Mouse (Mus musculus) central nervous system, embryonic 11.5 days (tissue): ENCODE measurements around the gene Tsr3. TPM values are rescaled to one million over a fixed set of nuclear protein-coding genes. Genes with fewer than 3 reads are reported as not detected.

Experiments
- polyA plus RNA-seq: library from polyadenylated mRNA; depleted of rRNA; stranded (reverse); fragments of >200 nt; gene quantifications from 2 replicates; pipeline ENCODE4 v1.2.3, GENCODE M21; 2012; rRNA removed

The Tsr3 gene
- polyA plus RNA-seq = 52.3 and 87.6 TPM in 2 replicates

GRCm38 (mm10) chr17:25239695-25240636 is at the start of gene Tsr3, which contains the start of gene Gnptg:
Gene Tsr3 (plus strand): TSS chr17:25240170.
Gene Gnptg (minus strand): TSS chr17:25240124.

DNA sequence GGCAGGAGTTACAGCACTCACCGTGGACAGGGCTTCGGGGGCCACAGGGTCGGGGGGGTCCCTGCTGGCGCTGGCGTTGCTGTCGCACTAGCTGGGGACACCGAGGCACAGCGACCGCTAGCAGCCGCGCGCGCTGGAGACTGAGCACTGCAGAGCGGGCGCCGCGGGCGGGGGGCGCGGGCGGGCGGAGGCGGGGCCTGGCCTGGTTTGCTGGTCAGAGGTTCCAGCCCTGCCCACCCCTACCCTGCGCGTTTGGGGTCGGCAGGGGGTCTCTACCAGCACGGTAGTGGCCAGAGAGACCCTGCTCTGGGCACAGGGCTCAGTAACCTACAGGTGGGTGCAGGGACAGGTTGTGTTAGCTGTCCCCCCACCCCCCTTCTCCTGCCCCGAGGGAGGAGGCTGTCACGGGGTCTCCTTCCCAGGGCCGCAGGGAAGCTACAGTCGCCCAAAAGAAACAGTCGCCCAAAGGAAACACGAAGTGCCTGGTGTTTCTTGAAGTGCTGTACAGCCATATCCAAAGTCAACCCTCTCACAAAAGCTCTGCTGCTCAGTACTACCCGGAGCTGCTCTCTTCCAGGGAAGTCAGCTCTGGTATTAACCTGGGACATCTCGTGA is 16.3 kb downstream of the Tsr3 start, which contains the start of gene Baiap3:
Baiap3 (minus strand) TSS at position 225 of the 615 bp plus-strand sequence.

DNA sequence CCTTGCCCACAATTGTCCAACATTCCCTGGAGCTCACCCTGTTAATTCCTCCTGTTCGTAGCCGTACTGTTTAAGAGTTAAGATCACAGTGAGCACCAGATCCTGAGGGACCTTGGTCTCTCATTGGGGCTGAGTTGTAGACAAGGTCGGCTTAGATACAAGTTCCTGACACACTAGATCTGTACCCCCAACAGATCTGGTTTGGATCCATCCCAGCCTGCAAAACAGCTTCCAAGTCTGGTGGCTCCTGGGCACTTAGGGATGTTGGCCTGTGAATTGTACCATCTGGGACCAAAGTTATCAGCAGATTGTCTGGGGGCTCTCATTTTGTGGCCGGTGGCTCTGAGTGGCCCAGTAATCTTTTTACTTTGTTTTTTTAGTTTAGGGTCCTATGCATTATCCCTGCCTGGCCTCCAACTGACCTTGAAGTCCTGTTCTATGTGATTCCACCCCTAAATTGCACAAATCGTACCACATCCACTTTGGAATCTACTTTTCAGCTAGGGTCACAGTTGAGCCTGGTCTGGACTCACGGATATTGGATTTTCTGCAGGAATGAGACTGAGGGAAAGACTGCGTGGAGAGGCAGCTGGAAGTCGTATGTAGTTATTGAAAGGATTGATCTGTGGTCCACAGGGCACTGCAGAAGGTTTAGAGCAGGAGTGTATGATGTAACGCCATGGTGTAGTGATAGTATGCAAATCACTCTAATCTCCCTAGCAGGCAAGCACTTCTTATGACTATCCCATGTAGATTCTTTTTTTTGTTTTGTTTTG is 34.8 kb downstream of the Tsr3 start, which contains the start of gene Ube2i:
Ube2i (minus strand) TSS at position 52 of the 776 bp plus-strand sequence.

Other genes starting within 250 kb of the Tsr3 start
- gene Cramp1l, start 224.4 kb upstream of the Tsr3 start, polyA plus RNA-seq = 28.7 and 36.2 TPM in 2 replicates
- gene Ift140, start 224.1 kb upstream of the Tsr3 start, polyA plus RNA-seq = 16.7 and 23.6 TPM in 2 replicates
- gene Tmem204, start 156.6 kb upstream of the Tsr3 start, polyA plus RNA-seq = 4.2 and 7.3 TPM in 2 replicates
- 31.8 and 44.2 TPM in 2 replicates for gene Telo2, start 124.2 kb upstream of the Tsr3 start, polyA plus RNA-seq
- gene Ptx4, start 119.4 kb upstream of the Tsr3 start, polyA plus RNA-seq = not detected in 2 replicates
- gene Clcn7, start 106.8 kb upstream of the Tsr3 start, polyA plus RNA-seq = 27.6 and 29.7 TPM in 2 replicates
- 0.02 TPM in 2 replicates for gene Ccdc154, start 77.7 kb upstream of the Tsr3 start, polyA plus RNA-seq
- not detected in 2 replicates for gene Gm38655, start 64.7 kb upstream of the Tsr3 start, polyA plus RNA-seq
- 28.6 and 42.4 TPM in 2 replicates for gene BC003965, start 55.6 kb upstream of the Tsr3 start, polyA plus RNA-seq
- 16.4 and 17.0 TPM in 2 replicates for gene Unkl, start 51.8 kb upstream of the Tsr3 start, polyA plus RNA-seq
- gene Gnptg, start within 50 bp of the Tsr3 start, polyA plus RNA-seq = 42.2 and 53.3 TPM in 2 replicates
- 2.9 and 3.1 TPM in 2 replicates for gene Baiap3, start 16.2 kb downstream of the Tsr3 start, polyA plus RNA-seq
- 632 and 669 TPM in 2 replicates for gene Ube2i, start 34.5 kb downstream of the Tsr3 start, polyA plus RNA-seq
- gene Prss34, start 58.2 kb downstream of the Tsr3 start, polyA plus RNA-seq = 0.20 TPM in 1 of 2 replicates, not detected in the other
- not detected in 2 replicates for gene Prss28, start 68.5 kb downstream of the Tsr3 start, polyA plus RNA-seq
- gene Prss29, start 78.5 kb downstream of the Tsr3 start, polyA plus RNA-seq = not detected in 2 replicates
- gene Tpsab1, start 105.4 kb downstream of the Tsr3 start, polyA plus RNA-seq = not detected in 2 replicates
- not detected in 2 replicates for gene Tpsb2, start 126.1 kb downstream of the Tsr3 start, polyA plus RNA-seq
- not detected in 2 replicates for gene Tpsg1, start 129.1 kb downstream of the Tsr3 start, polyA plus RNA-seq
- gene Cacna1h, start 193.6 kb downstream of the Tsr3 start, polyA plus RNA-seq = 53.5 and 55.8 TPM in 2 replicates
- gene Tekt4, start 214.4 kb downstream of the Tsr3 start, polyA plus RNA-seq = 0.25 and 0.42 TPM in 2 replicates